Mouse (Mus musculus): ENCODE data around the gene Atp8b3.

- TF ChIP-seq POLR2A (IDR thresholded peaks at IDR 0.05; ENCODE audit: low read depth, low read length) (no peak), CTCF (IDR thresholded peaks at IDR 0.05; ENCODE audit: extremely low read depth, insufficient read depth, insufficient read length, insufficient replicate concordance) (no peak)
These were observed 43.0 kb downstream of the Atp8b3 start for GRCm38 (mm10) chr10:80495901-80496300.

All from spleen, adult 2 months (tissue).